Mouse (Mus musculus): ENCODE data around the gene Lrr1.
A peak's percentile ranks its signal among the peaks of the same experiment; 100 is the strongest.
"Not testable (repeated sequence)": the region's sequence is repeated elsewhere in the genome, so short reads cannot be mapped to it uniquely, and the experiment has no call there.

The Lrr1 gene

GRCm38 (mm10) chr12:69168461-69169106, at the start of gene Lrr1:
Gene Lrr1 (plus strand): TSS chr12:69168814.
- peak; percentile 84 for DNase-seq (ENCODE audit: low spot score)

GRCm38 (mm10) chr12:69119908-69120307, 48.7 kb upstream of the Lrr1 start:
- no peak for DNase-seq (ENCODE audit: low spot score)

- no peak for DNase-seq (ENCODE audit: low spot score)
Observed at GRCm38 (mm10) chr12:69122801-69123200, 45.8 kb upstream of the Lrr1 start.

- DNase-seq (ENCODE audit: low spot score), result no peak
Observed at GRCm38 (mm10) chr12:69125066-69125465, 43.5 kb upstream of the Lrr1 start.

DNA sequence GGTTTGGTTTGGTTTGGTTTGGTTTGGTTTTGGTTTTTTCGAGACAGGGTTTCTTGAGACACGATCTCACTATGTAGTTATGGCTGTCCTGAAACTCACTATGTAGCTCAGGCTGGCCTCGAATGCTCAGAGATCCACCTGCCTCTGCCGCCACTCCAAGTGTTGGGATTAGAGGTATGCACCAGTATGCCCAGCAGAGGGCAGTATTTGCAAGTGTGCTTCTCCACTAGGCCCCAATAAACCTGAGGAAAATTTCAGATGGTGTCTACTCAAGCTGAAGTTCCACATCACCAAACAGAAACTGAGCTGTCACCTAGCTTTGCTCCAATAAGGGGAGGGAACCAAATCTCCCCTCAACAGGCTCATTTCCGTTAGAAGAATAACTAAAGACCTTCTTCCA, 41.4 kb upstream of the Lrr1 start:
- DNase-seq (ENCODE audit: low spot score), result peak; percentile 11

GRCm38 (mm10) chr12:69127626-69128025, 41.0 kb upstream of the Lrr1 start:
- no peak for DNase-seq (ENCODE audit: low spot score)

GRCm38 (mm10) chr12:69129634-69130310, 38.8 kb upstream of the Lrr1 start:
- no peak for DNase-seq (ENCODE audit: low spot score)

DNA sequence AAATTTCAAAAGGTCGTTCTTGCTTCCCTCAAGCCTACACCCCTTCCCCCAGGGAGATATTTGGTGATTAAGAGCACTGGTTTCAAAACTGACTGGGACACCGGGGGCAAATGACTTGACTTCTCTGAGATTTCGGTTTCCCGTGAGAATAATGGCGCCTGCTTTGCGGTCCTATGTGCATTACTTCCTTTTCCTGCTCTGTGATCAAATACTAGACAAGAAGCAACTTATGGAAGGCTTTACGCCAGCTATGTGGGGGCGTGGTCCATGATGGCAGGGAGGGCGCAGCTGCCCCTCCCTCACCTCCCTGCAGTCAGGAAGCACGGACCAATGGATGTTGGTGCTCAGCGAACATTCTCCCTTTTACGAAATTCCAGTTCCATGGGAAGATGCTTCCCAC, 38.1 kb upstream of the Lrr1 start:
- no peak for DNase-seq (ENCODE audit: low spot score)

DNA sequence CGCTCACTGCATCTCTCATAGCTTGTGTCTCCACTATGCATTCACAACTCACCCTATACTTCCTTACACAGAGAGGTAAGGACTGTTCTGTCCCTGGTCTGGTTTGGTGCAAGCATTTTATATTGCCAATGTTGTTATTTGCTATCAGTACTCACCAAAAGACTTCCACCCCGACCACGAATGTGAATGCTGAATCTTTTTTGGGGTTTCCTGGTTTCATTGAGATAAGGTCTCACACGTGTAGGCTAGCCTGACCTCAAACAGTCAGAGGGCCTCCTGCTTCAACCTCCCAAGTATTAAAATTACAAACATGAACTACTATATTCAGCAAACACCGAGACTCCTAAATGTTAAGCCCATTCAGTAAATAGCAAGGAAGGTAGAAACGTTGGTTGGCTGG, 37.3 kb upstream of the Lrr1 start:
- DNase-seq (ENCODE audit: low spot score), result no peak

GRCm38 (mm10) chr12:69131981-69132380, 36.6 kb upstream of the Lrr1 start:
- peak; percentile 47 for DNase-seq (ENCODE audit: low spot score)

DNA sequence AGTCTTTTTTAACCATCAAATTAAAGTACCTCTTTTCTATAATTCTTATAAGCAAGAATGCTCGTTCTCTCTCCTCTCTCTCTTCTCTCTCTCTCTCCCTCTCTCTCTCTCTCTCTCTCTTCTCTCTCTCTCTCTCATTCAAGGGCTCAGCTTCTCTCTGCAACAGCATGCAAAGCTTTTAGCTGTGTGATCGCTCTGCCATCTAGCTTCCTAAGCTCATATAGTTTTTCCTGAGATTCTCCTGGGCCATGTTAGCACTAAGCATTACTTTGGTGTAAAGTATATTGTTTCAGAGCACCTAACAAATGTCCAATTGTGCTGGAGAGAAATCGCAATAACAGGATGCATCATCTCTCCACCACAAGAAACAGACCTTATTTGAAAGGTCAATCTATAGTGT, 29.4 kb upstream of the Lrr1 start:
- no peak for DNase-seq (ENCODE audit: low spot score)

- DNase-seq (ENCODE audit: low spot score), result no peak
Observed at GRCm38 (mm10) chr12:69139841-69140240, 28.8 kb upstream of the Lrr1 start.

DNA sequence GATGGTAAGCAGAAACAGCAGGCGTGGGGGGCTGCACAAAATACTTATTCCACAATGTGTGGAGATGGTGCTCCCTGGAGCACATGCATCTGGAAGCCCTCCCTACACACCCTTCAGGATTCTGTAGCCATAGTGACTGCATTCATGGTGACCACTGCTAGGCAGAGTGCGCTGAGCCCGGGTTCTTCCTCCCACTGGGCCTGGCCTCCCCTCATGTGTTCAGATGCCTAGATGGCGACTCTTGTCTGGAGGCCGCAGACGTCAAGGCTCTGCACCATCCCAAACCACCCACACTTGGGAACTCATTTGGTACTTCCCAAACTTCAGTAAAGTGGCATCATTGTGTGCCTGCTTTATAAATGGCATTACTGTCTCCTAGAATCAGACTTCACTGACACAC, 25.2 kb upstream of the Lrr1 start:
- DNase-seq (ENCODE audit: low spot score), result no peak

DNA sequence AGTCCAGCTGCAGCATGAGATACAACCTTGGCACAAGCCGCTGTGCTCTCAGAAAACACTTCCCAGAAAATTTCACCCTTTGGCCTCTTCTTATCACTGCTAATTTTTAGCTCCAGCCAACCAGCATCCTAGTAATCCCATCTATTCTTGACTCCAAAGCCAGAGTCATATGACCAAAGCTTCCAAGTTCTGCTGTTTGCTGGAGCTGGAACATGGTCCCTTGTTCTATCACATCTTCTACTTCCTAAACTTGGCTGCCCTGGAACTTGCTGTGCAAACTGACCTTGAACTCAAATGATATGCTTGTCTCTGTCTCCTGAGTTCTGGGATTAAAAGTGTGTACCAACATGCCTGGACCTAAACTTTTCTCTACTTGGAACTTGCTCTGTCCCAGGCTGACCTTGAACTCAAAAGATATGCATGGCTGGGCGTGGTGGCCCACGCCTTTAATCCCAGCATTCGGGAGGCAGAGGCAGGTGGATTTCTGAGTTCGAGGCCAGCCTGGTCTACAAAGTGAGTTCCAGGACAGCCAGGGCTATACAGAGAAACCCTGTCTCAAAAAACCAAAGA, 21.4 kb upstream of the Lrr1 start:
- DNase-seq (ENCODE audit: low spot score), result no peak

GRCm38 (mm10) chr12:69150049-69150448, 18.6 kb upstream of the Lrr1 start:
- no peak for DNase-seq (ENCODE audit: low spot score)

GRCm38 (mm10) chr12:69155923-69156322, 12.7 kb upstream of the Lrr1 start:
- DNase-seq (ENCODE audit: low spot score), result no peak

- no peak for DNase-seq (ENCODE audit: low spot score)
Observed at GRCm38 (mm10) chr12:69156436-69156835, 12.2 kb upstream of the Lrr1 start.

DNA sequence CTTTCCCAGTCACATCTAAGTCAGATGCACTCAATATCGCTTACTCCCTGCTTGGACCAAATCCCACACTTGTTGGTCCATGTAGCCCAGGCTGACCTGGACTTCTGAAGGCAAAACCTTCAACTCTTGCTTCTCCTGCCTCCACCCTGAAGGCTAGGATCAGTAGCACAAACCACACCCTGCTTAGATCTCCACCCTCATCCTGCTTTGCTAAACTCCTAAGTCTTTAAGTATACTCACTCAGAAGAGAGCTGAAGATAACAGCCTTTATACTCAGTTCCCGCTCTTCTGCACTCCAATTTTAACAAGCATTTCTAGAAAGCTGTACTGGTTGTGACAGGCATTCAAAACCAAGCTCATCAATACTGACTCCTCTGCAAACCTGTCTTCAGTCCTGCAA, 11.5 kb upstream of the Lrr1 start:
- DNase-seq (ENCODE audit: low spot score), result no peak

DNA sequence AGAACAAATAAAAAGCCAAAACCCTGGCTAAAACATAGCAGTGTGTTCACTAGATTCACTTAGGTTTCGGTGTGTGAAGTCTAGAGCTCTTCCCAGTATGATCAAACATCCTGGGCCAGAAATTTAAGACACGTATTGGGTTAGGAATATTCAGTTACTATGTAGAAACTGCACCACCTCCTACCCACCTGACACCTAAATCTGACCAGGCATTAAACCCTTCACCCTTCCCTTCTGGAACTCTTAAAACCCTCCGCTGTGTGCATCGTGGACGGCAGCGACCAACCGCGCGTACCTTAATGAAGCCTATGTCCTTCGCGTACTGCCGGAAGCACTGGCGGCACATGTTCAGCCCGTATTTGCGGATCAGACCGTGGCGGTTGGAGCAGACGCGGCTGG, 10.2 kb upstream of the Lrr1 start:
- no peak for DNase-seq (ENCODE audit: low spot score)

- peak; percentile 96 for DNase-seq (ENCODE audit: low spot score)
Observed at GRCm38 (mm10) chr12:69158765-69159577, 9.6 kb upstream of the Lrr1 start, which contains the start of gene Rps29. Gene Rps29 (minus strand): TSS chr12:69159186.

DNA sequence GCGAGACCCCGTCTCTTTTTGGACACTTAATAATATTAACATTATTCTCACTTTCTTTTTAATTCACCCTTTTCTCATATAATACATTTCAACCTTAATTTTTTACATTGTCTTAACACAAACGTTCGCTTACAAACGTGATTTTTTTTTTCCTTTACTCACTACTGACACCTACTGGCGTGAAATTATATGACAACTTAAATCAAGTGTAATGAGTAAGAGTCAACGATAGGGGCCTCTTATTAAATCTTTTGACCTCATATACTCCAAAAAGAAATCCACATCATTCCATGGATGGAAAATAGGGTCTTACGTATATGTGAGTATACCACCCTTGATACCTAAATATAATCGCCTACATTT, 9.1 kb upstream of the Lrr1 start:
- DNase-seq (ENCODE audit: low spot score), result no peak

- not testable (repeated sequence) for DNase-seq (ENCODE audit: low spot score)
Observed at GRCm38 (mm10) chr12:69160677-69161076, 7.9 kb upstream of the Lrr1 start.

GRCm38 (mm10) chr12:69163586-69163985, 5.0 kb upstream of the Lrr1 start:
- not testable (repeated sequence) for DNase-seq (ENCODE audit: low spot score)

All from urinary bladder, postnatal 14 days (tissue).